Mouse (Mus musculus) thymus, adult 2 months (tissue): ENCODE data around the gene Fzd2.

Experiments used
- CTCF ChIP-seq: fragments of 200-500 bp; IDR thresholded peaks from 2 replicates; pipeline ENCODE4 v1.5.1; 2012; ENCODE audit warnings: mild to moderate bottlenecking, control low read depth, low read length, moderate library complexity, borderline replicate concordance; ENCODE audit not compliant: control insufficient read depth, poor library complexity, insufficient read depth; ENCODE audit errors: extremely low read depth
- POLR2A ChIP-seq: fragments of 200-500 bp; IDR thresholded peaks from 2 replicates; pipeline ENCODE4 v1.6.1; 2012; ENCODE audit warnings: mild to moderate bottlenecking, low read length, control low read depth, moderate library complexity; ENCODE audit not compliant: control insufficient read depth, poor library complexity, insufficient read depth; ENCODE audit errors: extremely low read depth

- TF ChIP-seq POLR2A (no peak), CTCF (no peak)
Measured at GRCm38 (mm10) chr11:102606751-102607171, 2.6 kb downstream of the Fzd2 start.
